Mouse (Mus musculus) bone marrow, adult 2 months (tissue): ENCODE results near the gene A530064D06Rik.

ENCODE experiments used
- CTCF ChIP-seq: fragments of 200-500 bp; IDR thresholded peaks from 2 replicates; pipeline ENCODE4 v1.5.1; 2011; ENCODE audit warnings: low read length, control low read depth; ENCODE audit not compliant: control insufficient read depth, insufficient read depth
- POLR2A ChIP-seq: fragments of 200-500 bp; IDR thresholded peaks from 2 replicates; pipeline ENCODE4 v1.6.1; 2011; ENCODE audit warnings: low read depth, mild to moderate bottlenecking, control low read depth, low read length, borderline replicate concordance; ENCODE audit not compliant: control insufficient read depth

- TF ChIP-seq POLR2A (no peak), CTCF (no peak)
Measured at GRCm38 (mm10) chr17:48120456-48120855, 46.6 kb downstream of the A530064D06Rik start.
